Mouse (Mus musculus): Measurements from ENCODE around the gene Grem1. TPM values are rescaled to one million over a fixed set of nuclear protein-coding genes. Genes with fewer than 3 reads are reported as not detected.
A peak's percentile ranks its signal among the peaks of the same experiment; 100 is the strongest.

Gene Grem1
- polyA plus RNA-seq (2015; fragmentation: Nextera tagmentation; extraction: Ambion mirVana), result 0.27 and 0.30 TPM in 2 replicates

DNA sequence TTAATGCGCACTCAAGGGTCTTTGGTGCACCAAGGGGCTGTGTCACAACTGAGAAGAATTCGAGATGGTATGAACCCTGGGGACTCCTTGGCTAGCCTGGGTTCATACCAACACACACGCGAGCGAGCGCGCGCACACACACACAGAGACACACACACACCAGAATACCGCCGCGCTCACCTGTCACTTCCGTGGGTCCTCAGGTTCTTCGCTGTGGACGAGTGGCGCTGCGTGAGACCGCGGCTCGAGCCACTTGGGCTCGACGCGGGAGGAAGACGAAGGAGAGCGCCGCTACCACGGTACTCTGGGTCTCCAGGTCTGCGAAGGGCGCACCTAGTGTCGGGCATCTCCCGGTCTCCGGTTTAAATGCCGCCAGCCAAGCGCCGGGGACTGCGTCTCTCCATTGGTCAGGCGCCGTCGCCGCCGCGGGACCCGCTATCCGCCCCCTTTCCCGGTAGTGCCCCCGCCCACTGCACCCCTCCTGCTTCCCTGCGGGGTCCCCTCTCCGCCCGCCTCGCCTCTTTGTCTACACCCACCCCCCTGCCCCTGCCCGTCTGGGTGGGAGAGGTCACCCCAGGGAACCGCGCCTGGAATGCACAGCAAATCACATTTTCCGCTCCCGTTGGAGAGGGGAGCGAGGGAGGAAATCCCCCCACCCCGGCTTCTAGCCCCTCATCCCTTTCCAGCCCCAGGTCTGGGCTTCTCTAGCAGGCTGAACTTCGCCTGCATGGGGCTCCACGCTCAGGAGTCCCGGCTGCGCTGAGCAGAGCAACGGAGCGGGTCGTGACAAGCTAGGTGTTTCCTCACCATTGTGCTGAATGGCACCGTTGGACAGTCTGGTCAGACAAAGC lies at the start of gene Grem1:
Gene Grem1 (minus strand): TSS at position 336 of the 851 bp plus-strand sequence.
- peak; percentile 42; the same call in 1 of the 2 replicates for ATAC-seq (replicated peaks; ENCODE audit: low FRiP score)
- Histone ChIP-seq H3K9ac (peak within 1 kb of the TSS; percentile 30; the same call in 1 of the 2 replicates), H3K4me2 (peak within 1 kb of the TSS; percentile 97), H3K4me1 (peaks cover 24% of the 10 kb centered on the region), H3K36me3 (no peaks in the 10 kb centered on the region), H3K27me3 (peaks cover 73% of the 10 kb centered on the region), H3K9me3 (replicated peaks) (no peaks in the 10 kb centered on the region), H3K27ac (no peak within 1 kb of the TSS), H3K4me3 (replicated peaks) (peak within 1 kb of the TSS; percentile 51)
- WGBS, result under 1% methylated on average over 61 of the region's 64 CpGs

GRCm38 (mm10) chr2:113807640-113808039 lies 49.2 kb upstream of the Grem1 start:
- H3K27me3 ChIP-seq, result no peaks in the 10 kb centered on the region
- H3K4me2 ChIP-seq, result no peak overlapping the region
- ATAC-seq (replicated peaks; ENCODE audit: low FRiP score), result no peak
- no peaks in the 10 kb centered on the region for H3K4me1 ChIP-seq
- no peaks in the 10 kb centered on the region for H3K36me3 ChIP-seq
- no peak overlapping the region for H3K4me3 ChIP-seq (replicated peaks)
- H3K9me3 ChIP-seq (replicated peaks), result no peaks in the 10 kb centered on the region
- 23% methylated on average over 9 of the region's 9 CpGs for WGBS
- H3K9ac ChIP-seq, result no peak overlapping the region
- H3K27ac ChIP-seq, result no peak overlapping the region

DNA sequence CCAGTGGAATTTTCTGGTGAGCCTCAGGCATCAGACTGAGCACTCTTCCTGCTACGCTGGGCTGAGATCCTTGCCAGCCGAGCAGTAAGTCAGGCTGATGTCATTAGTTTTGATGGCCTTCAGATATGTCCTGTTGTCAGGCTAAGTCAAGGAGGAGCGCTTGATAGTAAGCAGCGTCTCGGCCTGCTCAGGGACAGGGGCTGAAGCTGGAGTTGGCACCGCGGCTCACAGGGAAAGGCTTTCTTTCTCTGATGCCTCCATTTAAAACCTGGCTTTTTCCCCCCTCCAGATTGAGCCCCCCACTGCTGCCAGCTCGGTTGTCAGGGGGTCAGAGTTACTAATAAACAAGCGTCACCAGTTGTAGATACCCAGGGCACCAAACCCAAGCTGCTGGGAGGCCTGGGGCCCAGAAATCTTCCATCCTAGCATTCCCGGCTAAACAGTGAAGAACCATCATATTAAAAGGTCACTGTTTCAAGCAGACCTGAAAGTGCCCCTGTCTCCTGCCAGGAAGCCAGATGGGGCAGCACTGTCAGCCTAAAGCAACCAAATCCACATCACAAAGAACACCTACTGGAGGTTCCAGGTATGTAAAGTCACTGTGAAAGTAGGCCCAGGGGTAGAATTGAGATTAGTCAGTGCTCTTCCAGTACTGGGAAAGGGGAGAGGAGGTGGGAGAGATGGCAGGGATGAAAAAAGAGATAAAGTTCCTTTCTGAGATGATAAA lies 48.6 kb upstream of the Grem1 start:
- no peaks in the 10 kb centered on the region for H3K9me3 ChIP-seq (replicated peaks)
- 62% methylated on average over 10 of the region's 10 CpGs for WGBS
- no peaks in the 10 kb centered on the region for H3K4me1 ChIP-seq
- no peak overlapping the region for H3K4me3 ChIP-seq (replicated peaks)
- ATAC-seq (replicated peaks; ENCODE audit: low FRiP score), result no peak
- no peaks in the 10 kb centered on the region for H3K36me3 ChIP-seq
- H3K27ac ChIP-seq, result no peak overlapping the region
- H3K9ac ChIP-seq, result no peak overlapping the region
- H3K27me3 ChIP-seq, result no peaks in the 10 kb centered on the region
- H3K4me2 ChIP-seq, result no peak overlapping the region

GRCm38 (mm10) chr2:113805765-113806164 lies 47.3 kb upstream of the Grem1 start:
- Histone ChIP-seq H3K9me3 (replicated peaks) (no peaks in the 10 kb centered on the region), H3K4me3 (replicated peaks) (no peak overlapping the region), H3K27ac (no peak overlapping the region), H3K27me3 (no peaks in the 10 kb centered on the region), H3K9ac (no peak overlapping the region), H3K4me2 (no peak overlapping the region), H3K36me3 (no peaks in the 10 kb centered on the region), H3K4me1 (no peaks in the 10 kb centered on the region)
- WGBS, result 84% methylated on average over 4 of the region's 4 CpGs
- ATAC-seq (replicated peaks; ENCODE audit: low FRiP score), result no peak

GRCm38 (mm10) chr2:113803753-113804152 lies 45.3 kb upstream of the Grem1 start:
- Histone ChIP-seq H3K36me3 (no peaks in the 10 kb centered on the region), H3K27me3 (no peaks in the 10 kb centered on the region), H3K27ac (no peak overlapping the region), H3K9ac (no peak overlapping the region), H3K4me1 (no peaks in the 10 kb centered on the region), H3K4me3 (replicated peaks) (no peak overlapping the region), H3K9me3 (replicated peaks) (no peaks in the 10 kb centered on the region), H3K4me2 (no peak overlapping the region)
- WGBS, result 12% methylated on average over 1 of the region's 1 CpGs
- ATAC-seq (replicated peaks; ENCODE audit: low FRiP score), result no peak

DNA sequence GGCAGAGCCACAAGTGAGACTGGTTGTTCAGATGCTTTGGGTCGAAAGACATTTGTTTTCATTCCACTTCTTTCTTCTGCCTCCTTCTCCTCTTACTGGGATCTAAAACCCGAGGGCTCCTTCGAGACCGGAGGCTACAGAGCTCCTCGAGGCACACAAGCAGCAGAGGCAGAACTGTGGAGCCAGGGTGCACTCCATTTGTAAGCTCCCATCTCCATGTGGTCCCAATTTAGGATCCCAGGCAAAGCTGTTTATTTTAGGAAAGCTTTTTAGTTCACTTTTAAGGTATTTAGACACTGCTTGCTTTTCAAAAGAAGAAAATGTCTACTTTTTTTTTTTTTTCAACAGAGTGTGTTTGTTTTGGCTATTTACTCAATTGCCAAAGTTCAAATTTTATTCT lies 42.4 kb upstream of the Grem1 start:
- 66% methylated on average over 5 of the region's 5 CpGs for WGBS
- Histone ChIP-seq H3K9me3 (replicated peaks) (no peaks in the 10 kb centered on the region), H3K4me1 (no peaks in the 10 kb centered on the region), H3K4me3 (replicated peaks) (no peak overlapping the region), H3K27me3 (no peaks in the 10 kb centered on the region), H3K9ac (no peak overlapping the region), H3K36me3 (no peaks in the 10 kb centered on the region), H3K27ac (no peak overlapping the region), H3K4me2 (no peak overlapping the region)
- ATAC-seq (replicated peaks; ENCODE audit: low FRiP score), result no peak

GRCm38 (mm10) chr2:113798605-113799004 lies 40.2 kb upstream of the Grem1 start:
- Histone ChIP-seq H3K4me1 (no peaks in the 10 kb centered on the region), H3K9me3 (replicated peaks) (no peaks in the 10 kb centered on the region), H3K27me3 (no peaks in the 10 kb centered on the region), H3K4me3 (replicated peaks) (no peak overlapping the region), H3K27ac (no peak overlapping the region), H3K9ac (no peak overlapping the region), H3K36me3 (no peaks in the 10 kb centered on the region), H3K4me2 (no peak overlapping the region)
- WGBS, result 62% methylated on average over 13 of the region's 13 CpGs
- ATAC-seq (replicated peaks; ENCODE audit: low FRiP score), result no peak

DNA sequence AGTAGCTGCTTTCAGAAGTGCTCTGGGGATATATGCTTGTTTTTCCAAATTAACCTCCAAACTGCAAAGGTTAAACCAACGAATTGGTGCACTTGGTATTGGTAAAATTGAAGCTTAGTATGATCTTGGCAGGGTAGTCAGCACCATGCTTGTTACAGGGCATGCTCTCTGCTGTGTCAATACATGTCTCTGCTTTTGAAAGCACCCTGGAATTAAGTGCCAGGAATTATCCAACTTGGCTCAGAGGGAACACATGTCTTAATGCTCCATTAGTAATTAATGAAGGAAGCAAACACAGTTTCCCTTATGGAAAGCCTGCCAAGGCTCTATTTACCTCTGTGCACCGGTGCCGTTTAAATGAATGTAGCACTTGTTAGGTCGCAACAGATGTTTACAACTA lies 36.7 kb upstream of the Grem1 start:
- Histone ChIP-seq H3K27ac (no peak overlapping the region), H3K4me2 (no peak overlapping the region), H3K9ac (no peak overlapping the region), H3K27me3 (no peaks in the 10 kb centered on the region), H3K36me3 (no peaks in the 10 kb centered on the region), H3K9me3 (replicated peaks) (no peaks in the 10 kb centered on the region), H3K4me1 (no peaks in the 10 kb centered on the region), H3K4me3 (replicated peaks) (no peak overlapping the region)
- WGBS, result 76% methylated on average over 4 of the region's 4 CpGs
- ATAC-seq (replicated peaks; ENCODE audit: low FRiP score), result no peak

DNA sequence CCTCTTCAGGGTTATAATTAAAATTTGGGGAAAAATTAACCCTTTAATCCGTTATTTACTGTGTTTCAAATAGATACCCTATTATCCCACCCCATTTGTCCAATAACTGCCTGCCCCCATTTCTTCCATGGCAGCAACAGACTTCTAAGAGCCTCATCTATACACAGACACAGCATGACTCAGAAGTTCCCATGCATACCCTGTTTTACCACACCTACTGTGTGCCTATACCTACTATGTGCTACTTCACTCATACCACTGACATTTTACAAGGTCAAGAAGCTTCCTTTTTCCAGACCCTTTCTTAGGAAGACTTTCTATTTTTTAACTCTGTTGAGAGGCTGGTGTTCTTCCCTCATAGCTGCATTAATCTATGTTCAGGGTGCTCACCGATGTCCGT lies 35.1 kb upstream of the Grem1 start:
- Histone ChIP-seq H3K4me3 (replicated peaks) (no peak overlapping the region), H3K27ac (no peak overlapping the region), H3K9me3 (replicated peaks) (no peaks in the 10 kb centered on the region), H3K9ac (no peak overlapping the region), H3K27me3 (no peaks in the 10 kb centered on the region), H3K36me3 (no peaks in the 10 kb centered on the region), H3K4me1 (no peaks in the 10 kb centered on the region), H3K4me2 (no peak overlapping the region)
- no peak for ATAC-seq (replicated peaks; ENCODE audit: low FRiP score)
- 87% methylated on average over 3 of the region's 3 CpGs for WGBS

- no peak overlapping the region for H3K4me3 ChIP-seq (replicated peaks)
- H3K9ac ChIP-seq, result no peak overlapping the region
- H3K36me3 ChIP-seq, result no peaks in the 10 kb centered on the region
- H3K27ac ChIP-seq, result no peak overlapping the region
- no peaks in the 10 kb centered on the region for H3K9me3 ChIP-seq (replicated peaks)
- H3K4me2 ChIP-seq, result no peak overlapping the region
- no peaks in the 10 kb centered on the region for H3K27me3 ChIP-seq
- 92% methylated on average over 4 of the region's 4 CpGs for WGBS
- no peaks in the 10 kb centered on the region for H3K4me1 ChIP-seq
- no peak for ATAC-seq (replicated peaks; ENCODE audit: low FRiP score)
Measured at GRCm38 (mm10) chr2:113788821-113789387, 30.5 kb upstream of the Grem1 start.

GRCm38 (mm10) chr2:113787882-113788281 lies 29.4 kb upstream of the Grem1 start:
- Histone ChIP-seq H3K27me3 (no peaks in the 10 kb centered on the region), H3K4me1 (no peaks in the 10 kb centered on the region), H3K9ac (no peak overlapping the region), H3K4me3 (replicated peaks) (no peak overlapping the region), H3K4me2 (no peak overlapping the region), H3K9me3 (replicated peaks) (no peaks in the 10 kb centered on the region), H3K36me3 (no peaks in the 10 kb centered on the region), H3K27ac (no peak overlapping the region)
- ATAC-seq (replicated peaks; ENCODE audit: low FRiP score), result no peak
- 87% methylated on average over 4 of the region's 4 CpGs for WGBS

DNA sequence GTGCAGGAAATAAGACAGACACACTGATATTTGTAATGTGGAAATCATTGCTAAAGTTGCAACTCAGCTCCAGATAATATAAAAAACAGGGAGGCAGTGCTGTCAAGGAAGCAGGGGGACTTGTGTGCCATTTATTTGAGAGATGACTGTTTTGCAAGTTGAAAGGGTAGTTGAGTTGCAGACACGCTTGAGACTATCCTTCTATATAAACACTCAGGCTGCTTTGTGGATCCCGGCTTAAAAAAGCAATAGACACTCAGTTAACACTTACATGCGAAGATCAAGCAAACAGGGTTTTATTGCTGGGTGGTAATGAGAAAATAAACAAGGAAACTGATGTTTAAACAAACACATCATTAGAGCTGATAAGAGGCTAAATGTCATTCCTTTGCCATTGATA lies 26.4 kb upstream of the Grem1 start:
- no peak overlapping the region for H3K4me3 ChIP-seq (replicated peaks)
- ATAC-seq (replicated peaks; ENCODE audit: low FRiP score), result no peak
- no peaks in the 10 kb centered on the region for H3K9me3 ChIP-seq (replicated peaks)
- H3K4me2 ChIP-seq, result no peak overlapping the region
- 7% methylated on average over 3 of the region's 3 CpGs for WGBS
- H3K36me3 ChIP-seq, result no peaks in the 10 kb centered on the region
- H3K27ac ChIP-seq, result no peak overlapping the region
- H3K9ac ChIP-seq, result no peak overlapping the region
- H3K27me3 ChIP-seq, result 0 out of 2 replicates have a peak, but pooled peaks cover 3% of the 10 kb centered on the region
- H3K4me1 ChIP-seq, result no peaks in the 10 kb centered on the region

All from kidney, embryonic 15.5 days (tissue).